Mouse (Mus musculus): ENCODE measurements around the gene Cacna2d4.

Gene Cacna2d4

DNA sequence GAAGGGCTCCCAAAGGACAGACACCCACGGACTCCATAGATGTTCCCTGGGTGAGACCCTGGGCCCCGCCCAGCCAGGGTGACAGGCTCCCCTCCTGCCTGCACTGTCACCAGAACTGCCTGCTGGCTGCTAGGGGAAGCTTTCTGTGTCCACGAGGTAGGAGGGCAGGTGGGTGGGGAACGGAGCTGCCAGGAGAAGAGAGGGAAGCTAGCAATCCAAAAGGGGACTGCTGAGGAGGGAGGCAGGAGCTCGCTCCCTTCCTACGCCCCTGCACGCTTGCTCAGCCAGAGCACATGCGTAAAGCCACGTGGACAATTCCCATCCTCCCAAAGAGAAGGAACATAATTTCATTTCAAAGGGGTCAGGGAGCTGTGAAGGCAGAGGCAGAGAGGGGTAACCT lies 73.8 kb downstream of the Cacna2d4 start:
- DNase-seq (ENCODE audit: low spot score), result peak; percentile 46

DNA sequence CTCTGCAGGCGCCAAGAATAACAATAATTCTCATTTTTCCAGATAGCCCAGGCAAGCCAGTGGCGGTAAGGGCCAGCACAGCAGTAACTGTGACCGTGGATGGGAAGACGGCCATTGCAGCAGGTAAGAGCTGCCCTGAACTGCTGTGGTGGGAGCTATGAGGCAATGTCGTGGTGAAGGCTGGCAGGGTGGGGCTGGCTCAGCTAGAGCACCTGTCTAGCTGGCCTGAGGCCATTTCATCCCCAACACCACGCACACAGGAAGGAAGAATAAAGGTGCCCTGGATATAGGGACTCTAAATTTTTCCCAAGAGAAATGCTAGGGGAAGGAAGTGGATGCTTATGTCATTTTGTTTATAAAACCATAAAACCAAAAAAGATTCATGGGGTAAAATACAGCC lies 76.1 kb downstream of the Cacna2d4 start:
- DNase-seq (ENCODE audit: low spot score), result no peak

DNA sequence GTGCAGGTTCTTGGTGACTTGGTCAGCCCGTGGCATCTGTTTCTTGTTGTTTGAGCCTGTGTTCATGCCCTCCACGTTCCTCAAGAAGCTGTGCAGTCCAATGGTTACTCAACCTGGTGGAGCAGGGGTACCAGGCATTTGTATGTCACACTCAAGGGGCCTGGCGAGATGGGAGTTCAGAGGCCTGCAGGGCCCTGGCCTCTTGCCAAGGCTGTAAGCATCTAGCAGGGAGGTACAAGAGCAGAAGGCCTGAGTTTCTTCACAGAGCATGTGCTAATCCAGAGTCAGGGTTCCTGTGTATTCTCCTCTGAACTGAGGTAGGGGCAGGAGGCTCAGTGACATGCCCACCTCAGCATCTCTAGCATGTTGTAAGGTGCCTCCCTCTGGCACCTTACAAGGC lies 76.8 kb downstream of the Cacna2d4 start:
- no peak for DNase-seq (ENCODE audit: low spot score)

DNA sequence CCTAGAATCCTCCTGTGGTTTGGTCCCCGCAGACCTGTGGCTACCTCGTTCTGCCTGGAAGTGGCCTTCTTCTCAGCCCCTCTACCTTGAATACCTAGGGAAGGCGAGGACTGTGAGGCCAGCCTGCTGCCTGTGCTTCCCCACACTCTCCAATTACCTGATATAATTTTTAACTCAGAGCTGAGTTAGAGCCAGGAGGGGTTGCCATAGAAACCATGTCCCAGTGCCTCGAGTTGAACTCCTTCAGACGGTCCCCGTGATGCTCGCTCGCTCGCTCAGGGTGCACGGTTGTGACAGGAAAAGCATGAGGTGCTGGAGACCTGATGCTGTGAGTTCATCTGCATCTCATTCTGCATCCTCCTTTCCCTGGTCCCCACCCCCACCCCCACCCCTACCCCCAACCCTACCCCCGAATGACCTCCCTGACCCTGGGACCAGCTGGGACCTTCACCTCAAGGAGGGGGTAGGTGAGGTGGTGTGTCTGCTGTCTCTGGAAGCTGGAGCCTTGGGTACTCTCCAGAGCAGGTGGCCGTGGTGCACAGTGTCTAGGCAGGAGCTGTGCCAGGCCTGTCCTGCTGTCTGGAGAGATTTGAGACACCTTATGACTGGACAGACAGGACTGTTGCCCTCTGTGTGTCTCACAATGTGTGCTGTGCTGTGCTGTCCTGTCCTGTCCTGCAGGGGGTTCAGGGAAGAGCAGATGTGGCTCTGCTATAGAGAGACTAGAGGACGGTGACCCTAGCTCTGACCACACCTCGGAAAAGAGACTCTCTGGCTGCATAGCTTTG lies 77.5 kb downstream of the Cacna2d4 start:
- no peak for DNase-seq (ENCODE audit: low spot score)

DNA sequence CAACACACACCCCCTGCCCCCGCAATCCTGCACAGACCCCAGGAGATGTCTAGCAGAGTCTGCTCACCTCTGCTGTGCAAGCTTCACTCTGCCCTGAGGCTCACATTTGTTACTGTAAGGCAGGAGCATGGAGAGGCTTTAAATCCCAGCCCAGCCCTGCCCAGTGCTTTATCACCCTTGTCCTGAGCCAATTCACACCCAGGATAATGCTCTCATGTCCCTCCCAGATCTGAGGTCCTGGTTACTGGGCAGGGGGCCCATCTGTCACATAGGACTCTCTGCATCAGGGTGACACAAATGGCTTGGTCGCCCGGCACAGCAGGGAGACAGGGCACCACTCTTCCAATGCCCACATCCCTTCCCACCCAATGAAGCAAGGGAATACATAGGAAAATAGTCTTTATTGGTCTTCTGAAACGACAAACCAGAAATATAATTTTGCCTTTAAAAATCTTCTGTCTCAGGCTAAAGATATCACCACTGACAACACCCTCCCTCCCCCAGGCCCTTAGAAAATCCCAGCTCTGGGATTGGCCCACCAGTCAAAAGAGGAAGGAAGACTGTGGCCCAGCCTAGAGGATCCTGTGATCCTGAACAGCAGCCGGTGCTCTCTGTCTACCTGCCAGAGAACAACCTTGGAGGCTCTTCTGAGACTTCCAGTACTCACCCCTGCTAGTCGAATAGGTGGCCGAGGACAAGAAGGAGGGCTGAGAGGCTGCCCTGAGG lies 78.6 kb downstream of the Cacna2d4 start:
- DNase-seq (ENCODE audit: low spot score), result no peak

DNA sequence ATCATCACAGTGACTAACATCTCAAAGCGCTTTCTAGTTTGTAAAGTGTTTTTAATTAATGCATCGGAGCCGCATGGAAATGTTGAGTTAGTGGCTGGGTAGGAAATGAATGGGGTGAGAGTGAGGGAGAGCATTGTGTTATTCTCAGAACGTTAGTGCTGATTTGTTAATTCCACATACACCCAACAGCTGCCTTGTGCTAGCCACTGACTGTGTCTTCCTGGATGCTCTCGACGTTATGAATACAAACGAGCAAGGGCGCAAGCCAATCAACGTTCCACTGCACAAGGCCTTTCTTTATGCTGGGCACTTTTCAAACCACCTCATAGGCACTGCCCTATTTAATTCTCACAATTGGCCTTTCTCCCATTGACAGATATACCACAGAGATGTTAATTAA lies 82.4 kb downstream of the Cacna2d4 start:
- DNase-seq (ENCODE audit: low spot score), result no peak

DNA sequence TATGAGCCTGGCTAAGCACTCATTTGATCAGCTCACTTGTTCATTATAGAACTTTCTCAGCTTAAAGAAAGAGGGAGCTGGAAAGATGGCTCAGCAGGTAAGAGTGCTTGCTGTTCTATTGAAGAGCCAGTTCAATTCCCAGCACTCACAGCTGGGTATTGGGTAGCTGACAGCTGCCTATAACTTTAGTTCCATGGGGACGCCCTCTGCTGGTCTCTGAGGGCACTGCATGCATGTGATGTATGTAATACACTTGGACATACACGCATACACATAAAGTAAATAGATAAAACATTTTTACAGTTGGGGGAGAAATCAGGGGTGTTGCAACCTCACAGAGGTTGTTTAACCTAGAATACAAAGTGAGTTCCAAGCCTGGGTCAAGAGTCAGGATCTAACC lies 83.0 kb downstream of the Cacna2d4 start:
- DNase-seq (ENCODE audit: low spot score), result no peak

DNA sequence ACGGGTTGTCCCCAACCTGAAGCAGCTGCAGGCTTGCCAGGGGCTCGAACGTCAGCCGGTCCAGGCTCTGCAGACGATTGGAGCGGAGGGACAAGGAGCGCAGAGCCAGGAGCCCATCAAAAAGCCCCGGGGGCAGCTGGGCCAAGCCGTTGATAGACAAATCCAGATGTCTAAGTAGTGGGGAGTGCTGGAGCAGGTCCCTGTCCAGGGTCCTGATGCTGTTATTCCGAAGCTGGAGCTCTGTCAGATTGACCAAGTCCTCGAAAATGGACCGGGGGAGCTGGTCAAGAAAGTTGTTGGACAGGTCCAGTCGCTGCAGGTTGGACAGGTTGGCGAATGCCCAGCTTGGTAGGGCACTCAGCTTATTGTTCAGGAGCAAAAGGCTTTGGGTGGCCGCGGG lies 84.2 kb downstream of the Cacna2d4 start:
- no peak for DNase-seq (ENCODE audit: low spot score)

DNA sequence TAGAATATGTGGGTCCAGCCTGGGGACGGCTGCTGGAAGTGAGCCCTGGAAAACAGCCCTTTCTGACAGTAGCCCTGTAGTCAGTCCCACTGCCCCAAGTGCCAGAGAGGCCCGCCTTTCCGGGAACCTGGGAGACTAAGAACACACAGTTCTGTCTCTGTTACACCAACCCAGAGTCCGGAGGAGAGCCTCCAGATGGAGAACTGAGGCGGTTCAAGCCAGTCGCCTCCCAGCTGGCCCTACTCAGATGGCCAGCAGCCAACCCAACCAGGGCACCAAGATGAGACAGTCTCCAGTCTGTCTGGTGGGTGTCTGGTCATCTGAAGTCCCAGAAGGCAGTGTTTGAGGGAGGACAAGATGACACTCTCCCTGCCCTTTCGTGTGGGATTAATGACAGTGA lies 85.4 kb downstream of the Cacna2d4 start:
- peak; percentile 40 for DNase-seq (ENCODE audit: low spot score)

DNA sequence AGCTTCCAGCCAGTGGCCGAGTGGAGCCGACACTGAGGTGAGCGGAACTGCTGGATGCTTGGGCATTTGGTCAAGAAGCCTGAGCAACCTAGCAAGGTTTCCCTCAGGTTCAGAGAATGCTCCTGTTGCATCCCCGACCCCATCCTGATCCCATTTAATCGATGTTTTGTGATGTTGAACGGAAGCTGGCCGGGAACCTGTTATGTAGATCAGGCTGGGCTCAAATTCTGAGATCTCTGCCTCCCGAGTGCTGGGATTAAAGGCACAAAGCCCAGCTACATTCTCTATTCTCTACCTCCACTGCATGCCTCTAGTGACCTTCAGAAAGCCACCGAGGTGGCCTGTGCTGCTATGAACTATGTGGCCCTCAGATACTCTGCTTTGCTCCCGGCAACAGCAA lies 88.5 kb downstream of the Cacna2d4 start:
- DNase-seq (ENCODE audit: low spot score), result no peak

DNA sequence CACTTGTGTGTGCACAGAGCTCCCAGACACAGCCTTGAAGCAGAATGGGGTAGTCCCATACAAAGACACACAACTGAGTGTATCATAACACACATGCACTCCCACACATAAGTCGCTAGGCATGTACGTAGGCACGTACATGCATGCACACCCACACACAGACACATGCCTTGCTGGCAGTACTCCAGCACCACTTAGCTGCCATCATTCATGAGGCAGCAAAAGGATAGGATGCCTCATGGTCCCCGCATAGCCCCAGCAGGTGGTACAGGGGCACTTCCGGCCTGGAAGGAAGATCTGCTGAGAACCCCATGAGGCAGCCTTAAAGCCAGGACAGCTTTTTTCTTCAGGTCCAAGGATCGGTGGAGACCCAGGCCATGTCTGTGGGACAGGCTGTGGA lies 89.7 kb downstream of the Cacna2d4 start:
- no peak for DNase-seq (ENCODE audit: low spot score)

DNA sequence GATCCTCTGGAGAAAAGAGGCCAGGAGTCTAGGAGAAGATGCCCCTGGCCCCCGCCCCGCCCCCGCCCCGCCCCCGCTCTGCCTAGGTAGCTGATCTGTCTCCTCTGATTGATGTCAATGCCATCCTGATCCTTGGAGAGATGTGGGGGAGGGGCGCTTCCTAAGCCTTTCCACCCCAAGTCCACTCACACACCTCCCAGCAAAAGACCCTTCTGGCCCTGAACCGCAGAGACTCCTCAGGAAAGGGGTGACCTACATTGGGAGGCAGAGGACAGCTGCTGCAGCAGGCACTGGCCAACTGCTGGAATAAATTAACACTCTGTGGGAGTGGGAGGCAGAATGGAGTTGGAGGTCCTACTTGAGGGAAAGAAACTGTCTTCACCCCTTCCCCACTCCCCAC lies 90.2 kb downstream of the Cacna2d4 start:
- DNase-seq (ENCODE audit: low spot score), result no peak

DNA sequence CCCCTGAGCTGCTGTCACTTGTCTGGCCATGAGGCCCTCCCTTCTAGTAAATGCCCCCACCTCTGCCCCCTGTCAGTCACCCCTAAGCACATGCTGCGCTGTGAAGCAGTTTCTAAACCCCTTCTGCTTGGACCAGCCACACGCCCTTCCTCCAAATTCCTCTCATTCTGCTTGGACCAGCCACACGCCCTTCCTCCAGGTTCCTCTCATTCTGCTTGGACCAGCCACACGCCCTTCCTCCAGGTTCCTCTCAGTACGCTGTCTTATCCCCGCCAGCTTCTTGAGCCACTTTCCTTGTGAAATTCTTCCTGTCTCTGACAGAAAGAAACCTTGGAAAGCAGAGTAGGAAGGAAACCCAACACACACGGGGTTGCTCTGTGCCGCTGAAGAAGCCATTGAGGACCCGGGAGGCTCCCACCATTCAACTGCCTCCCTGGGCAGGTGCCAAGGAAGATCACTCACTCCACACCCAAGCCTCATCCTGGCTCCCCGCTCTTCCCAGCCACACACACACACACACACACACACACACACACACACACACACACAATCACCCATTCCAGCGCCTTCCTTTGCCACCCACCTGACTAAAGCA lies 92.3 kb downstream of the Cacna2d4 start:
- DNase-seq (ENCODE audit: low spot score), result peak; percentile 47

DNA sequence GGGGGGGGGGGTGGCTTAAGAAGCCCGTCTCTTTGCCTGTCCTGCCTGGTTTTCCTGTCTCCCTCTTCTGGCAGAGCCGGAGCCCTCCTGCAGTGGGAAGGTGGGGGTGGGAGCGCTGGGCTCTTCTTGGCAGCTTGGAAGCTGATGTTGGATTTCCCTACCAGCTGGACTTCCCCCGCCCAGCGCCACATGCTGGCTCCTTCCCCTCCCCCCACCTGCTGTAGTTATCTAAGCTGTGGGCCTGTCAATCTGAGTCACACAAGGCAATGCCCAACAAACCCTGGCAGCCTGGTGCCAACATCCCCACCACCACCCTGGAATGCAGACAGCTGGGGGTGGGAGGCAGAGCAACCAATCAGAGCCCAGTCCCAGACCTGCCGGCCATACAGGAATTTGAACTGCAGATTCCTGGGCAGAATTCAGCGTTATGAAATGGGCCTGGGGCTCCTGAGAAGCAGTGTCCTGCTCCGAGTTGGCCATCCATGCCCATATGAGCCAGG lies 92.9 kb downstream of the Cacna2d4 start:
- DNase-seq (ENCODE audit: low spot score), result peak; percentile 89

DNA sequence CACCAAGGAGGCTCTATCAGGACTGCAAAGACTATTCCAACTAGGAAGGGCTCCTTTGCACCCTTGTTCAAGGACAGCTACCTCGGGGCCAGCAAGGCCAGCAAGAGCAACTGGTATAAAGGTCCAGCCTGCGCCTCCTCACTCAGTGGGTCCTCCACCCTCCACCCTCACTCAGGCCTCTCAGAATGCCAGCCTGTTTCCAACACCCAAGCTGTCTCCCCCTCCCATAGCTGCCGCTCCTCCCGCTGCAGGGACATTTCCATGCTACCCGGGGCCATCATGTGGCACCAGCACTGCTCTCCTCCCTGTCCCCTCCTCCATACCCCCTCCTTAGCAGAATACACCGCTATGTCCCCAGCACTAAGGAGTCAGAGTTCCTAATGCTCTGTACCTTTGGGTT lies 93.6 kb downstream of the Cacna2d4 start:
- peak; percentile 47 for DNase-seq (ENCODE audit: low spot score)

DNA sequence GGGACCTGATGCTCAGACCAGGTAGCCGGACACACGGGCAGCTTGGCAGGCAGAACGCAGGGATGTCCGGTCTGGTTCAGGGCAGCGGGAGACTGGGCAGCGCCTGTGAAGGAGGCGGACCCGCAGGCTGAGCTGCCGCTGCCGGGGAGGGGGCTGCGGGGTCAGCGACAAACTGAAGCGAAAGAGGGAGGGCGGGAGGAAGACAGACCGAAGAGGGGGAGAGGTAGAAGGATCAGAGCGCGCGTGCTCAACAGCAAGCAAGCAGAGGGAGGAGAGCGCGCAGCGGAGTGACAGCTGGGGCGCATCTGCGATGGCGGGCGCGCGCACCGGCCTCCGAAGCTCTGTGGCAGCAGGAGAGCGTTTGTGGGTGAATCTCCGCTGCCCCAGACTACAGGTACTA lies 94.2 kb downstream of the Cacna2d4 start, which contains the start of gene Lrtm2:
Lrtm2 (minus strand) TSS at position 261 of the 400 bp plus-strand sequence.
- DNase-seq (ENCODE audit: low spot score), result peak; percentile 67

DNA sequence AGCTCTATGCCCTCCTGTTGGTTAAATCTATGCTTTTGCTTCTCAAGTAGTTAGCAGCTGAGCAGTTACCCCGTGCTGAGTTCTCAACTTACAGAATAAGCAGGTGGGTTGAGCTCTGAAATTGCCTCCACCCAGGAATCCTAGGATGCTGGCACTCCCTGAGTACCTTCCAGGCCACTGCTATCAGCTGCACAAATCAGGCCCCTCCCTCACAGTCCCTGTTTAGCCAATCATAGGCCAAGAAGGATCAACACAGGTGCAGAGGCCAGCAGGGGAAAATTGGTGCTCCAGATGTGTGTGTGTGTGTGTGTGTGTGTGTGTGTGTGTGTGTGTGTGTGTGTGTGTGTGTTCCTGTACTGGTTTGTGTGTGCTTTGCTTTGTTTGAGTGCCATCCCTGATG lies 95.8 kb downstream of the Cacna2d4 start:
- no peak for DNase-seq (ENCODE audit: low spot score)

DNA sequence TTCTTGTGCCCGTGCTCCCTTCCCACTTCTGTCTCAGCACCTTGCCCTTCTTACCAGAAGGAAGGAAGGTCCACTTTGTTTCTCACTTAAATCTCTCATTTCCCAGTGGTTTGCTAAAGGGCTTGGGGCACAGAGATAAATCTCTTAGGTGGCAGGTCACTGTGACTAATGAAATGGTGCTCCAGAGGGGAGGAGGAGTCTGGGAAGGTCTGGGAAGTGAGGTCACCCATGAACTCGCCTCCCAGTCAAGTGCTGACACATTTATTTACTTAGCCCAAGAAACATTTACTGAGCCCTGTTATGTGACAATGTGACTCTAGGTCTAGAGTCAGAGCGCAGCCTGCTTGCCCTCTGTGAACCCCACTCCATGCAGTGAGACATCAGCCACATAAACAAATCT lies 96.9 kb downstream of the Cacna2d4 start:
- DNase-seq (ENCODE audit: low spot score), result no peak

DNA sequence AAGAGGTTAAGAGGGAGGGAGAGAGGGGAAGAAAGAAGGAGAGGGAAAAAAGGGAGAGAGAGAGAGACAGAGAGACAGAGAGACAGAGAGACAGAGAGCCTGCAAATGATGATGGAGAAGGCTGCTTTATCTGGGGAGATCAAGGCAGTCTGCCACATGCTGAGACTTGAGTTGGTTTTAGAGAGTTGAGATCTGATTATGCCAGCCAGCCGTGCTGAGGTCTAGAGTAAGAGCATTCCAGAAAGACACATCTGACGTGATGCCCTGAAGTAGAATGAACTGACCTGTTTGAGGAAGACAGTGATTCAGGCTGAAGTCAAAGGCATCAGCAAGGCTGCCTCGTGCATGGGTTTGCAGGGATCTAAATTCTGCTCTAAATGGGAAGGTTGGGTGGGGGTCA lies 97.5 kb downstream of the Cacna2d4 start:
- DNase-seq (ENCODE audit: low spot score), result no peak

DNA sequence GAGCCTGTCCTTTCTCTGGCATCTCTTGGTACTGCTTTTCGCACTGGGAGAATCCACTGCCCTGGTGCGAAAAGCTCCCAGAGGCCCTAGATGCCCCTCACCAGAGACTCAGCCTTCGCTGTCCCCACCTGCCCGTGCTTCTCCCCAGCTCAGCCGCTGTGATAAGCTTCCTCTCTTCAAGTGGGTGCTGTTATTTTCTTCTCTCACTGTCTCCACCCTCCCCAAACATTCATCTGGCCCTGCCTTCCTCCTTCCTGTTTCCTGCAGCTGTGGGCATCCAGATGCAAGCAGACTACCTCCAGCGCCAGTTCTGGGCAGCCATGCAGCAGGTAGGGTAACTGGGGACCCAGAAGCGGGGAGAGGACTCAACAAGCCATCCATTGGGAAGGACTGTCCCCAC lies 99.8 kb downstream of the Cacna2d4 start:
- DNase-seq (ENCODE audit: low spot score), result no peak

DNA sequence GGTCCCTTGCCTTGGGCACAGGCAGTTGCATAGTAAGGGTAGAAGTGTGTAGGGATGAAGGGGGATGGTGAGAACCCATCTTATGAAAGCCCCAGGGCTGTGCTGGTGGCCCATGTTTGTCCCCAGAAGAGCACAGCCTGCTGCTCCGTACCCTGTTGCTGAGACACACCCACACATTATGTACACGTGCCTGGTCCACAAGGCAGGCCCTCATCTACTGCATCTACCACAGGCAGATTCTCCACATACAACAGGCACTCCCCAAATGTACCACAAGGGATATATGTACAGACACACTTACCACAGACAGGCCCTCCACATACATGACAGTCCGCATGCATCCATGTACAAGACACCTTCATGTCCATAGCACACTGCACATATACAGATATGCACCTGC lies 101.0 kb downstream of the Cacna2d4 start:
- DNase-seq (ENCODE audit: low spot score), result no peak

DNA sequence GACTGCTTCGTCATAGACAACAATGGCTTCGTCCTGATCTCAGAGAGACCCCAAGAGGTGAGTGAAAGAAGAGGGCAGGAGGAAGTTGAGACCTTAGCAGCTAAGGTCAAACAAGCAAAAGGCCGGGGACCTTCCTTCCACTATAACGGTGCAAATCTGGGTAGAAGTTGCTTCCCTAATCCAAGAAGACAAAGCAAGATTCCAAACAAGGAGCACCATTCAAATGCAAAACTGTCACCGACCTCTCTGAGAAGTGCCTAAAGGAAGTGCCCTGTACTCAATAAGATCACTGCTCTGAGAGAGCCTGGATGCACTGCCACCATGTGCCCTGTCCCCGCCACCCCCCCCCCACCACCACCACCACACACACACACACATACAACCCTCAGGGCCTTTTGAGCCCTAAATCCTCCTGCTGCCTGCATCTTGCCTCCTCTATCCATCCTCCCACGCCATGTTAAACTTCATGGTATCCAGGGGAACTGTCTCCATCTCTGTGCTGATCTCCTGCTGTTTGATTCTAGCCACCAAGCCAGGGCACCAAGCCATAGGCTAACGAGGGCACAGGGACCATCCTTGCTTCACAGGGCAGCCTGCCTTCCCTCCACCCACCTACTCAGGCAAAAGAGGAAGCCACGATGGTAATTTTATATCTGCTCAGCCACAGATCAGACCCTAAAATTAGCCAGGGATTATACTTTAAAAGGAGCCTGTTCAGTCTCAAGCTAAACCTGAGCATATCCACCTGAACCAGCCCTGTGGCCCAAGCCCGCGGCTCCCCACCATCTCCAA lies 102.0 kb downstream of the Cacna2d4 start:
- no peak for DNase-seq (ENCODE audit: low spot score)

Measured in layer of hippocampus, adult 11-12 months (tissue).